Mouse (Mus musculus) monocyte, adult 59 days (primary cell): ENCODE results near the gene Olfr675. TPM values are rescaled to one million over a fixed set of nuclear protein-coding genes. Genes with fewer than 3 reads are reported as not detected.

ENCODE experiments used
- total RNA-seq, 2 experiments: library from RNA; stranded (reverse); gene quantifications; one replicate each; pipeline ENCODE4 v1.2.4; 2023

Olfr675 gene
- not detected for total RNA-seq

DNA sequence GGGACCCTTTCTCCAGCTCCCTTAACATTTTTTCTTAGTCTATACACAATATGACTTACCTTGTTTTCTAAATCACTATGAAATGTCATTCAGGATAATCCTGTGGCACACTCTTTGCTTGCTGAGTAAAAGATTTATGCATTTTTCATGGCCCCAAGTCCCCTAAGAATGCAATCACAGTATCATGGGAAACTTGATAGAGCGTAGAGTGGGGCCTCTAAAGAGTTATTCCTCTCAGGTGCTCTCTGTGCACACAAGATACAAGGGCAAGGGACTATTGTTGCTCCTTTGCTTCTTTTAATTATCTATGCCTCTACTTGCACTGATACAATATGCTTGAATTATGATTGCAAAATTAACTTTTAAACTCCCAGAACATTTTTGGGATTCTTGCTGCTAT, at the start of gene Olfr675:
Gene Olfr675 (minus strand): TSS at position 101 of the 400 bp plus-strand sequence.

DNA sequence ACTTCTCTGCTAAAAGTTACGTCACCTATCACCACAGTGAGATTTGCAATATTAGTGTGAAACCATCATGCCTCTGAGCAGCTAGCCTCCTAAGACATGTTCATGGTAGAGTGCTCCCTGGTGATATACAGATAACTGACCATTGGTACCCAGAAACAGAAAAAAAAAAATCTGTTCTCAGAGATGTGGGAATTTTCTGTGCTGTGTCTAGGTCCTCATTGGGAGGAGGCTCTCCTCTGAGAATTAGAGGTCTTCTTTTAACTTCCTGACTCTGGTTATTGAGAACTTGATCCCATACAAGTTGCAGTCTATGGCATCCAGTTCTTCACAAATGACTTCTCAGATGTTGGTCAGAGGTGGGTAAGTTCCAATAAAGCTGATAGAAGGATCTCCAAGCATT, 35.9 kb upstream of the Olfr675 start, which contains the start of gene Olfr678:
Gene Olfr678 (plus strand): TSS at position 301 of the 400 bp plus-strand sequence.

DNA sequence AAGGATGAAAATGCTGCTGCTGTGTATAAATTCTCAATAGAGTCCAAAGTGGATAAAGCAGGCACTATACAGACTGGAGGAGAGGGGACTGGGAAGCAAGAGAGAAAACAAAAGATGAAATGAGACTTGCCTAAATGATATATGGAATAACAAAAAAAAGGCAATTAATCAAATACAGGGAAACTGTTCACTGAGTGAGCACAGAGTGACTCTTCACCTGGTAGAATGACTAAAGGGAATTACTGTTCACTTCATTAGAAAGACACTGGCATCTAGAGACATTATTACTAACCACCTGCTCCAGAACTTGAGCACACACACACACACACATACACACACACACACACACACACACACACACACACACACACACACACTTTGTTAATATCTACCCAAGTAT, 4.1 kb upstream of the Olfr675 start, which contains the start of gene Olfr676:
Gene Olfr676 (plus strand): TSS at position 301 of the 400 bp plus-strand sequence.

DNA sequence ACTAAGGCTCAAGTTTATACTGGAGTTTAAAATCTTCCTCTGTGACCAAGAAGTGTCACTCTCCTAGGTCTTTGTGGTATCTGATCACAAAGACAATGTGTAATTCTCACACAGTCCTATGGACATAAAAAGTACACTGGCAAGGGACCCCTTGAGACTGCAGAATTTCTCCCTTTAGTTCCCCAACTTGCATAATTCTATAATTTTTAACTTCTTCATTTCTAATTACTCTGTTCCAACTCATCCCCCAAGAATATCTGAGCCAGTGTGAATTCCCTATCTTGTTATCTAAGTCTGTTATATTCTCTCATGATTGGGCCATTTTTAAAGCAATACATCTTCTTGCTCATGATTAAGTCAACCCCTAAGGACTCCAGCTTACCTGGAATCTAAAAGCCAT, 26.3 kb downstream of the Olfr675 start, which contains the start of gene Olfr672:
Gene Olfr672 (minus strand): TSS at position 101 of the 400 bp plus-strand sequence.

DNA sequence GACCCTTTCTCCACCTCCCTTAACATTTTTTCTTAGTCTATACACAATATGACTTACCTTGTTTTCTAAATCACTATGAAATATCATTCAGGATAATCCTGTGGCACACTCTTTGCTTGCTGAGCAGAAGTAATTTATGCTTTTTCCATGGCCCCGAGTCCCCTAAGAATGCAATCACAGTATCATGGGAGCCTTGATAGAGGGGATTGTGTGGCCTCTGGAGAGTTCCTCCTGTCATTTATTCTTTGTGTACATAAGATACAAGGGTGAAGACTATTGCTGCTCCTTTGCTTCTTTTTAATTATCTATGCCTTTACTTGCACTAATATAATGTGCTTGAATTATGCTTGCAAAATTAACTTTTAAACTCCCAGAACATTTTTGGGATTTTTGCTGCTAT, 49.2 kb downstream of the Olfr675 start, which contains the start of gene Olfr671:
Gene Olfr671 (minus strand): TSS at position 101 of the 400 bp plus-strand sequence.

Other genes with a start within 250 kb of the Olfr675 start
- gene Usp17lb, start 185.9 kb downstream of the Olfr675 start, total RNA-seq, result not detected
- not detected for gene Usp17la, start 171.5 kb downstream of the Olfr675 start, total RNA-seq
- not detected for gene Olfr665, start 150.4 kb downstream of the Olfr675 start, total RNA-seq
- not detected for gene Olfr666, start 132.5 kb downstream of the Olfr675 start, total RNA-seq
- gene Olfr667, start 107.0 kb downstream of the Olfr675 start, total RNA-seq, result not detected
- not detected for gene Olfr668, start 100.4 kb downstream of the Olfr675 start, total RNA-seq
- not detected for gene Olfr669, start 94.2 kb downstream of the Olfr675 start, total RNA-seq
- gene Olfr670, start 65.8 kb downstream of the Olfr675 start, total RNA-seq, result not detected
- gene Olfr671, start 49.3 kb downstream of the Olfr675 start, total RNA-seq, result not detected
- not detected for gene Olfr672, start 26.4 kb downstream of the Olfr675 start, total RNA-seq
- gene Olfr676, start 4.2 kb upstream of the Olfr675 start, total RNA-seq, result not detected
- gene Olfr677, start 22.9 kb upstream of the Olfr675 start, total RNA-seq, result not detected
- gene Olfr678, start 36.0 kb upstream of the Olfr675 start, total RNA-seq, result not detected
- not detected for gene Olfr679, start 52.7 kb upstream of the Olfr675 start, total RNA-seq
- gene Olfr680-ps1, start 64.4 kb upstream of the Olfr675 start, total RNA-seq, result not detected
- gene Olfr681, start 88.4 kb upstream of the Olfr675 start, total RNA-seq, result not detected
- not detected for gene Olfr683, start 118.6 kb upstream of the Olfr675 start, total RNA-seq
- gene Olfr684, start 135.2 kb upstream of the Olfr675 start, total RNA-seq, result not detected
- gene Olfr685, start 157.6 kb upstream of the Olfr675 start, total RNA-seq, result not detected
- not detected for gene Olfr686, start 179.0 kb upstream of the Olfr675 start, total RNA-seq